Mouse (Mus musculus) heart, embryonic 10.5 days (tissue): ENCODE measurements around the gene Mdfi. TPM values are rescaled to one million over a fixed set of nuclear protein-coding genes. Genes with fewer than 3 reads are reported as not detected.

Experiments
- DNase-seq: peaks from one replicate; pipeline ENCODE4 v3.0.0-alpha.2; 2017; ENCODE audit warnings: low spot score
- H3K27ac ChIP-seq: fragments of 300-500 bp; sonication (generic); 2 replicates; pipeline ENCODE4 v1.5.1; 2016; ENCODE audit warnings: mild to moderate bottlenecking
- H3K27me3 ChIP-seq: fragments of 300-500 bp; sonication (generic); 2 replicates; pipeline ENCODE4 v1.6.1; 2016; ENCODE audit warnings: mild to moderate bottlenecking; ENCODE audit not compliant: poor library complexity, insufficient read depth, severe bottlenecking
- H3K36me3 ChIP-seq: fragments of 300-500 bp; sonication (generic); 2 replicates; pipeline ENCODE4 v1.6.1; 2016; ENCODE audit warnings: mild to moderate bottlenecking, moderate library complexity
- H3K4me1 ChIP-seq: fragments of 300-500 bp; sonication (generic); 2 replicates; pipeline ENCODE4 v1.6.1; 2016; ENCODE audit warnings: mild to moderate bottlenecking
- H3K4me3 ChIP-seq: fragments of 300-500 bp; sonication (generic); 2 replicates; pipeline ENCODE4 v1.5.1; 2016; ENCODE audit warnings: mild to moderate bottlenecking, moderate library complexity
- H3K9me3 ChIP-seq: fragments of 300-500 bp; sonication (generic); 2 replicates; pipeline ENCODE4 v1.6.1; 2016; ENCODE audit warnings: mild to moderate bottlenecking, moderate library complexity
- WGBS: fragments of 180-500 bp; shearing (Covaris S2); methylation state at CpG from one replicate; pipeline ENCODE4 v1.1.7; 2016; 5-methylcytosine and 5-hydroxymethylcytosine counted together
- polyA plus RNA-seq: library from polyadenylated mRNA; unstranded; fragments of >200 nt; fragmentation: Nextera tagmentation; extraction: Ambion mirVana; gene quantifications from 2 replicates; pipeline ENCODE4 v1.2.1, GENCODE M21; 2016

Gene Mdfi
- polyA plus RNA-seq, 1 experiment from 2014 or later = 17.7 TPM

- peaks cover 5% of the 10 kb centered on the region for H3K27me3 ChIP-seq
- H3K4me3 ChIP-seq = no peak overlapping the region
- H3K9me3 ChIP-seq = 0 out of 2 replicates have a peak, but pooled peaks cover 5% of the 10 kb centered on the region
- no peaks in the 10 kb centered on the region for H3K36me3 ChIP-seq
- WGBS = 85% methylated on average over 8 of the region's 8 CpGs
- DNase-seq = no peak
- no peak overlapping the region for H3K27ac ChIP-seq
- H3K4me1 ChIP-seq = peaks cover 18% of the 10 kb centered on the region
These were observed 7.0 kb upstream of the Mdfi start for GRCm38 (mm10) chr17:47841521-47841920.

DNA sequence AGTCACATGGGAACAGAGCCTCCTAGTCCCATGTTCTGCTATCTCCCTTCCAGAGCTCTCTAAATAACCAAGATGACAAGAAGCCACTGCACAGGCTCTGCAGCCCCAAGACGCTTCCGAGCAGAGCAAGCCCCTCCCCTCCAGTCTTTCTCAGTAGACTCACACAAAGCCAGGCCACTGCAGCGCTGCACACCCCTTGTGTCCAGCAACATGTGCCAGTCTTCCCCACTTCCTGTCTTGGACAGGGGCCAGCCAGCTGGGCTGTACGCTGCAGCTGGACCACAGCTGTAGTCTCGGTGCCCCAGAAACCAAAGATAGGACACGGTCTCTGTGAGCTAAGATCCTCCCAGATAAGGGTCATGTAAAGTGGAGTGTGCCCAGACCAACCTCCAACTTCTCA is 3.3 kb upstream of the Mdfi start:
- Histone ChIP-seq H3K4me3 (no peak overlapping the region), H3K27me3 (peaks cover 35% of the 10 kb centered on the region), H3K4me1 (peaks cover 37% of the 10 kb centered on the region), H3K27ac (peak overlapping the region; percentile 57; the same call in 1 of the 2 replicates), H3K9me3 (no peaks in the 10 kb centered on the region), H3K36me3 (no peaks in the 10 kb centered on the region)
- 42% methylated on average over 6 of the region's 6 CpGs for WGBS
- DNase-seq = no peak

GRCm38 (mm10) chr17:47833628-47834481 is 636 bp downstream of the Mdfi start:
- no peak for DNase-seq
- WGBS = 1% methylated on average over 45 of the region's 45 CpGs
- Histone ChIP-seq H3K27ac (peak overlapping the region; percentile 89), H3K36me3 (peaks cover 11% of the 10 kb centered on the region; the same call in 1 of the 2 replicates), H3K4me1 (peaks cover 66% of the 10 kb centered on the region), H3K27me3 (peaks cover 35% of the 10 kb centered on the region), H3K9me3 (no peaks in the 10 kb centered on the region), H3K4me3 (peak overlapping the region; percentile 77)

GRCm38 (mm10) chr17:47833029-47833627 is 1.4 kb downstream of the Mdfi start:
- Histone ChIP-seq H3K27me3 (peaks cover 35% of the 10 kb centered on the region), H3K4me1 (peaks cover 67% of the 10 kb centered on the region), H3K9me3 (no peaks in the 10 kb centered on the region), H3K27ac (peak overlapping the region; percentile 89), H3K4me3 (peak overlapping the region; percentile 77), H3K36me3 (peaks cover 14% of the 10 kb centered on the region; the same call in 1 of the 2 replicates)
- WGBS = under 1% methylated on average over 41 of the region's 45 CpGs
- peak; percentile 88 for DNase-seq

GRCm38 (mm10) chr17:47832501-47833028 is 1.9 kb downstream of the Mdfi start:
- Histone ChIP-seq H3K36me3 (peaks cover 19% of the 10 kb centered on the region), H3K27ac (peak overlapping the region; percentile 89), H3K4me3 (peak overlapping the region; percentile 77), H3K27me3 (peaks cover 35% of the 10 kb centered on the region), H3K4me1 (peaks cover 62% of the 10 kb centered on the region), H3K9me3 (no peaks in the 10 kb centered on the region)
- 5% methylated on average over 17 of the region's 17 CpGs for WGBS
- DNase-seq = no peak

GRCm38 (mm10) chr17:47831772-47832171 is 2.7 kb downstream of the Mdfi start:
- Histone ChIP-seq H3K4me3 (peak overlapping the region; percentile 77), H3K36me3 (peaks cover 27% of the 10 kb centered on the region), H3K27ac (peak overlapping the region; percentile 89), H3K27me3 (peaks cover 33% of the 10 kb centered on the region), H3K9me3 (no peaks in the 10 kb centered on the region), H3K4me1 (peaks cover 59% of the 10 kb centered on the region)
- no peak for DNase-seq
- WGBS = 48% methylated on average over 5 of the region's 5 CpGs

- no peaks in the 10 kb centered on the region for H3K9me3 ChIP-seq
- peaks cover 59% of the 10 kb centered on the region for H3K4me1 ChIP-seq
- H3K27ac ChIP-seq = peak overlapping the region; percentile 89
- peaks cover 27% of the 10 kb centered on the region for H3K27me3 ChIP-seq
- H3K4me3 ChIP-seq = peak overlapping the region; percentile 77
- peaks cover 29% of the 10 kb centered on the region for H3K36me3 ChIP-seq
- WGBS = 23% methylated on average over 9 of the region's 9 CpGs
- no peak for DNase-seq
These were observed 3.3 kb downstream of the Mdfi start for GRCm38 (mm10) chr17:47831161-47831560.

DNA sequence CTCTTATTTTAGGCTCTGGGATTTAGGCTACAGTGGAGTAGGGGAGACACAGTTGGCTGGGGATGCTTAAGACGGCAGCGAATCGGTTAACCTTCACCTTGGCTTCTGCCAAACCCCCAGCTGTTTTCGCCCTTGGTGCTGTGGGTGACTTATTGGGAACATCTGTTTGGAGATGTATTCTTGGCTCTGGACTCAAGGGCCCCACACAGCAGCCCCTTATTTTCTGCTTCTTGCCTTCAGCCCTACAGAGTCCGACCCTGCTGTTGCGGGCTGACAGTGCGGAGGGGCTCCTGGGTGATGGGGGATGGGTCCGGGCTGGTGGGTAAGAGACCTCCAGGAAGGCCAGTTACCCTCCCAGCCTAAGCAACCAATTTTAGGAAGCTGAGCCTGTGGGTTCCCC is 13.2 kb downstream of the Mdfi start:
- Histone ChIP-seq H3K4me3 (no peak overlapping the region), H3K36me3 (peaks cover 76% of the 10 kb centered on the region), H3K27me3 (peaks cover 3% of the 10 kb centered on the region; the same call in 1 of the 2 replicates), H3K27ac (no peak overlapping the region), H3K9me3 (no peaks in the 10 kb centered on the region), H3K4me1 (peaks cover 25% of the 10 kb centered on the region)
- WGBS = 84% methylated on average over 8 of the region's 8 CpGs
- DNase-seq = no peak

- no peak for DNase-seq
- peaks cover 70% of the 10 kb centered on the region for H3K36me3 ChIP-seq
- 84% methylated on average over 13 of the region's 13 CpGs for WGBS
These were observed 16.3 kb downstream of the Mdfi start for GRCm38 (mm10) chr17:47818038-47818725.

DNA sequence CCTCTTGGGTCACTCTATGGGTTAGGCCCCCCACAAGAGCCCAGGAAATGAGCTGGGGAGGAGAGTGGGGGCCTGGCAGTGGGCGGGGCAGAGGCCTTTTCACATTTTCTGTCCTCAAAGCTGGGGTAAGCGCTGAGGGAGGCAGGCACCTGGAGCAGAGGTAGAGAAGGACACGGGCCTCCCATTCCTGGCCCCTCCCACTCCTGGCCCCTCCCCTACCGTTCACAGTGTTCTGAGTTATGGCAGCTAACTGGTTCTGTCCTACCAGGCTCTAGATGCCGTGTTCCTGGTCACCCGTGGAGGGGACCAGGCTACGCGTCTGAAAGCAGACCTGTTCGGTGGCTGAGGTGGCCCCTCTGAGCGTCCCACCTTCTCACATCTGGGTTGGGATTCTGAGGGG is 19.0 kb downstream of the Mdfi start:
- H3K4me1 ChIP-seq = peaks cover 32% of the 10 kb centered on the region
- peaks cover 48% of the 10 kb centered on the region for H3K36me3 ChIP-seq
- H3K27ac ChIP-seq = peak overlapping the region; percentile 60; the same call in 1 of the 2 replicates
- DNase-seq = no peak
- H3K27me3 ChIP-seq = no peaks in the 10 kb centered on the region
- no peaks in the 10 kb centered on the region for H3K9me3 ChIP-seq
- no peak overlapping the region for H3K4me3 ChIP-seq
- 53% methylated on average over 10 of the region's 10 CpGs for WGBS

More at GRCm38 (mm10) chr17:47818038-47818725, 16.3 kb downstream of the Mdfi start:
- H3K27me3 ChIP-seq = no peaks in the 10 kb centered on the region
- H3K9me3 ChIP-seq = no peaks in the 10 kb centered on the region
- no peak overlapping the region for H3K4me3 ChIP-seq
- peaks cover 33% of the 10 kb centered on the region for H3K4me1 ChIP-seq
- H3K27ac ChIP-seq = no peak overlapping the region

DNA sequence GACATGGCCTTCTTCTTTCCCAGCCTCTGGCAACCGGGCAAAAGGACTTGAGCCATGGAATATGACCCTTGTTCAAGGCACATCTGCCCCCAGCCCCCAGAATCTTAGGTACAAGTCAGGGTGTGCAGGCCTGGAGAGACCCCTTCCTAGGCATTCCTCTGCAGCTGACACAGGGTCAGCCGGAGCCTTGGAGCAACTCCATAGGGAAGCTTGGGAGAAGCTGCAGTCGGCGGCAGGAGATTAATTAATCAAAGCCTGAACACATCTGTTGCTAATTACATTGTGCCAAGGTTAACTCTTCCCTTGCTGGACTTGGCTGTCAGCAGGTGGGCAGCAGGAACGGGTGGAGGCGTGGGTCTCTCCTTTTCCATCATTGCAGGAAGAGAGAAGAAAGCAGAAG is 20.0 kb downstream of the Mdfi start:
- no peaks in the 10 kb centered on the region for H3K9me3 ChIP-seq
- H3K27ac ChIP-seq = peak overlapping the region; percentile 73; the same call in 1 of the 2 replicates
- 0 out of 2 replicates have a peak, but pooled peaks cover 3% of the 10 kb centered on the region for H3K27me3 ChIP-seq
- H3K4me3 ChIP-seq = no peak overlapping the region
- H3K36me3 ChIP-seq = peaks cover 39% of the 10 kb centered on the region
- no peak for DNase-seq
- WGBS = 33% methylated on average over 6 of the region's 6 CpGs
- peaks cover 37% of the 10 kb centered on the region for H3K4me1 ChIP-seq

GRCm38 (mm10) chr17:47813616-47814015 is 20.9 kb downstream of the Mdfi start:
- DNase-seq = no peak
- Histone ChIP-seq H3K27ac (peak overlapping the region; percentile 81), H3K36me3 (peaks cover 32% of the 10 kb centered on the region), H3K4me1 (peaks cover 39% of the 10 kb centered on the region), H3K4me3 (no peak overlapping the region), H3K9me3 (no peaks in the 10 kb centered on the region), H3K27me3 (0 out of 2 replicates have a peak, but pooled peaks cover 4% of the 10 kb centered on the region)
- 32% methylated on average over 5 of the region's 5 CpGs for WGBS
